Mouse (Mus musculus) brain, embryonic 14.5 days (tissue): ENCODE data around the gene Vipr1.

Source experiments
- CTCF ChIP-seq: fragments of 200-500 bp; IDR thresholded peaks from 2 replicates; pipeline ENCODE4 v1.5.1; 2012; ENCODE audit warnings: inconsistent platforms, mild to moderate bottlenecking, moderate library complexity, borderline replicate concordance; ENCODE audit not compliant: insufficient read depth, insufficient read length; ENCODE audit errors: extremely low read depth
- POLR2A ChIP-seq: fragments of 200-500 bp; IDR thresholded peaks from 2 replicates; pipeline ENCODE4 v1.6.1; 2012; ENCODE audit warnings: mild to moderate bottlenecking, inconsistent platforms, borderline replicate concordance; ENCODE audit not compliant: poor library complexity, insufficient read depth, insufficient read length, severe bottlenecking; ENCODE audit errors: extremely low read depth

GRCm38 (mm10) chr9:121690200-121690651 is 47.7 kb downstream of the Vipr1 start:
- TF ChIP-seq CTCF (no peak), POLR2A (no peak)
